Mouse (Mus musculus) hindbrain, embryonic 13.5 days (tissue): ENCODE measurements around the gene Trp53tg5. TPM values are rescaled to one million over a fixed set of nuclear protein-coding genes. Genes with fewer than 3 reads are reported as not detected.

Experiments
- ATAC-seq: fragments of 200-750 bp; cut with Nextera tagmentation; 2 replicates; pipeline ENCODE4 v1.8.0; 2017; ENCODE audit warnings: moderate TSS enrichment; ENCODE audit not compliant: low FRiP score
- H3K27ac ChIP-seq: fragments of 300-500 bp; sonication (generic); 2 replicates; pipeline ENCODE4 v1.5.1; 2015; ENCODE audit warnings: inconsistent platforms, mild to moderate bottlenecking, moderate library complexity
- H3K27me3 ChIP-seq: fragments of 300-500 bp; sonication (generic); 2 replicates; pipeline ENCODE4 v1.6.1; 2015; ENCODE audit warnings: mild to moderate bottlenecking, inconsistent platforms
- H3K36me3 ChIP-seq: fragments of 300-500 bp; sonication (generic); 2 replicates; pipeline ENCODE4 v1.6.1; 2015; ENCODE audit warnings: mild to moderate bottlenecking, inconsistent platforms
- H3K4me1 ChIP-seq: fragments of 300-500 bp; sonication (generic); replicated peaks from 2 replicates; pipeline ENCODE4 v1.6.1; 2015; ENCODE audit warnings: inconsistent platforms
- H3K4me2 ChIP-seq: fragments of 300-500 bp; sonication (generic); 2 replicates; pipeline ENCODE4 v1.6.1; 2015; ENCODE audit warnings: inconsistent platforms, mild to moderate bottlenecking, moderate library complexity
- H3K4me3 ChIP-seq: fragments of 300-500 bp; sonication (generic); 2 replicates; pipeline ENCODE4 v1.5.1; 2015; ENCODE audit warnings: mild to moderate bottlenecking, inconsistent platforms
- H3K9ac ChIP-seq: fragments of 300-500 bp; sonication (generic); 2 replicates; pipeline ENCODE4 v1.6.1; 2015; ENCODE audit warnings: mild to moderate bottlenecking, inconsistent platforms
- H3K9me3 ChIP-seq: fragments of 300-500 bp; sonication (generic); 2 replicates; pipeline ENCODE4 v1.6.1; 2016; ENCODE audit warnings: inconsistent platforms
- WGBS: fragments of 180-500 bp; shearing (Covaris S2); methylation state at CpG from one replicate; pipeline ENCODE4 v1.1.7; 2015; 5-methylcytosine and 5-hydroxymethylcytosine counted together
- polyA plus RNA-seq: library from polyadenylated mRNA; unstranded; fragments of >200 nt; fragmentation: Nextera tagmentation; extraction: Ambion mirVana; gene quantifications from 2 replicates; pipeline ENCODE4 v1.2.1, GENCODE M21; 2015

The Trp53tg5 gene
- polyA plus RNA-seq, 1 experiment from 2014 or later: 0.18 TPM

- 88% methylated on average over 9 of the region's 9 CpGs for WGBS
These were observed 40.1 kb downstream of the Trp53tg5 start for GRCm38 (mm10) chr2:164433278-164433895.

GRCm38 (mm10) chr2:164432541-164433191 is 40.9 kb downstream of the Trp53tg5 start:
- Histone ChIP-seq H3K9ac (no peak overlapping the region; the same call in 1 of the 2 replicates), H3K36me3 (no peaks in the 10 kb centered on the region), H3K4me2 (no peak overlapping the region), H3K27me3 (peaks cover 9% of the 10 kb centered on the region; the same call in 1 of the 2 replicates), H3K9me3 (no peaks in the 10 kb centered on the region), H3K4me1 (peaks cover 10% of the 10 kb centered on the region; the same call in 1 of the 2 replicates), H3K4me3 (no peak overlapping the region), H3K27ac (no peak overlapping the region)
- no peak for ATAC-seq
- 31% methylated on average over 22 of the region's 22 CpGs for WGBS

More at GRCm38 (mm10) chr2:164433278-164433895, 40.1 kb downstream of the Trp53tg5 start:
- H3K9me3 ChIP-seq: no peaks in the 10 kb centered on the region
- H3K4me2 ChIP-seq: no peak overlapping the region
- no peak for ATAC-seq
- H3K4me1 ChIP-seq: peaks cover 10% of the 10 kb centered on the region; the same call in 1 of the 2 replicates
- peaks cover 9% of the 10 kb centered on the region; the same call in 1 of the 2 replicates for H3K27me3 ChIP-seq
- H3K27ac ChIP-seq: no peak overlapping the region
- H3K36me3 ChIP-seq: no peaks in the 10 kb centered on the region
- H3K9ac ChIP-seq: no peak overlapping the region; the same call in 1 of the 2 replicates
- no peak overlapping the region for H3K4me3 ChIP-seq

- H3K27me3 ChIP-seq: peaks cover 9% of the 10 kb centered on the region; the same call in 1 of the 2 replicates
- no peak overlapping the region for H3K4me3 ChIP-seq
- no peak for ATAC-seq
- H3K9me3 ChIP-seq: no peaks in the 10 kb centered on the region
- H3K4me1 ChIP-seq: peaks cover 10% of the 10 kb centered on the region; the same call in 1 of the 2 replicates
- 65% methylated on average over 9 of the region's 9 CpGs for WGBS
- H3K9ac ChIP-seq: no peak overlapping the region
- no peak overlapping the region for H3K27ac ChIP-seq
- H3K4me2 ChIP-seq: no peak overlapping the region
- H3K36me3 ChIP-seq: no peaks in the 10 kb centered on the region
These were observed 41.7 kb downstream of the Trp53tg5 start for GRCm38 (mm10) chr2:164431676-164432465.

GRCm38 (mm10) chr2:164430697-164431096 is 42.8 kb downstream of the Trp53tg5 start:
- no peak overlapping the region for H3K27ac ChIP-seq
- H3K36me3 ChIP-seq: no peaks in the 10 kb centered on the region
- ATAC-seq: no peak
- peaks cover 9% of the 10 kb centered on the region; the same call in 1 of the 2 replicates for H3K27me3 ChIP-seq
- H3K9me3 ChIP-seq: no peaks in the 10 kb centered on the region
- no peak overlapping the region for H3K9ac ChIP-seq
- 17% methylated on average over 7 of the region's 7 CpGs for WGBS
- no peak overlapping the region for H3K4me3 ChIP-seq
- H3K4me1 ChIP-seq: peaks cover 10% of the 10 kb centered on the region; the same call in 1 of the 2 replicates
- no peak overlapping the region for H3K4me2 ChIP-seq

GRCm38 (mm10) chr2:164429881-164430615 is 43.5 kb downstream of the Trp53tg5 start:
- WGBS: 49% methylated on average over 15 of the region's 15 CpGs
- Histone ChIP-seq H3K36me3 (no peaks in the 10 kb centered on the region), H3K4me1 (peaks cover 10% of the 10 kb centered on the region; the same call in 1 of the 2 replicates), H3K4me3 (no peak overlapping the region), H3K4me2 (no peak overlapping the region), H3K9ac (no peak overlapping the region), H3K27me3 (peaks cover 9% of the 10 kb centered on the region; the same call in 1 of the 2 replicates), H3K27ac (no peak overlapping the region), H3K9me3 (no peaks in the 10 kb centered on the region)
- no peak for ATAC-seq

- Histone ChIP-seq H3K36me3 (no peaks in the 10 kb centered on the region), H3K4me2 (no peak overlapping the region), H3K27me3 (peaks cover 9% of the 10 kb centered on the region; the same call in 1 of the 2 replicates), H3K4me1 (peaks cover 10% of the 10 kb centered on the region; the same call in 1 of the 2 replicates), H3K4me3 (no peak overlapping the region), H3K9me3 (no peaks in the 10 kb centered on the region), H3K27ac (no peak overlapping the region), H3K9ac (no peak overlapping the region)
- 37% methylated on average over 5 of the region's 5 CpGs for WGBS
- ATAC-seq: no peak
These were observed 45.1 kb downstream of the Trp53tg5 start for GRCm38 (mm10) chr2:164428451-164428850.

- no peak for ATAC-seq
- Histone ChIP-seq H3K27me3 (peaks cover 9% of the 10 kb centered on the region; the same call in 1 of the 2 replicates), H3K4me1 (0 out of 2 replicates have a peak, but pooled peaks cover 3% of the 10 kb centered on the region), H3K4me2 (no peak overlapping the region), H3K27ac (no peak overlapping the region), H3K36me3 (no peaks in the 10 kb centered on the region), H3K9me3 (no peaks in the 10 kb centered on the region), H3K9ac (no peak overlapping the region), H3K4me3 (no peak overlapping the region)
- 87% methylated on average over 5 of the region's 5 CpGs for WGBS
These were observed 46.6 kb downstream of the Trp53tg5 start for GRCm38 (mm10) chr2:164426952-164427351.

GRCm38 (mm10) chr2:164426121-164426520 is 47.4 kb downstream of the Trp53tg5 start:
- Histone ChIP-seq H3K4me2 (no peak overlapping the region), H3K4me1 (no peaks in the 10 kb centered on the region), H3K9ac (no peak overlapping the region), H3K27me3 (peaks cover 8% of the 10 kb centered on the region; the same call in 1 of the 2 replicates), H3K9me3 (no peaks in the 10 kb centered on the region), H3K36me3 (no peaks in the 10 kb centered on the region), H3K4me3 (no peak overlapping the region), H3K27ac (no peak overlapping the region)
- ATAC-seq: no peak
- 30% methylated on average over 12 of the region's 12 CpGs for WGBS

GRCm38 (mm10) chr2:164425401-164425800 is 48.1 kb downstream of the Trp53tg5 start:
- Histone ChIP-seq H3K4me3 (no peak overlapping the region), H3K27ac (no peak overlapping the region), H3K4me1 (no peaks in the 10 kb centered on the region), H3K9ac (no peak overlapping the region), H3K36me3 (no peaks in the 10 kb centered on the region), H3K4me2 (no peak overlapping the region), H3K27me3 (peaks cover 6% of the 10 kb centered on the region; the same call in 1 of the 2 replicates), H3K9me3 (no peaks in the 10 kb centered on the region)
- no peak for ATAC-seq
- WGBS: 89% methylated on average over 5 of the region's 5 CpGs

GRCm38 (mm10) chr2:164424406-164424805 is 49.1 kb downstream of the Trp53tg5 start:
- no peaks in the 10 kb centered on the region for H3K4me1 ChIP-seq
- H3K4me2 ChIP-seq: no peak overlapping the region
- H3K4me3 ChIP-seq: no peak overlapping the region
- peaks cover 1% of the 10 kb centered on the region; the same call in 1 of the 2 replicates for H3K27me3 ChIP-seq
- WGBS: 91% methylated on average over 8 of the region's 8 CpGs
- H3K27ac ChIP-seq: no peak overlapping the region
- no peaks in the 10 kb centered on the region for H3K9me3 ChIP-seq
- H3K36me3 ChIP-seq: no peaks in the 10 kb centered on the region
- no peak for ATAC-seq
- no peak overlapping the region for H3K9ac ChIP-seq

- ATAC-seq: no peak
- WGBS: 86% methylated on average over 11 of the region's 11 CpGs
- Histone ChIP-seq H3K27me3 (peaks cover 4% of the 10 kb centered on the region; the same call in 1 of the 2 replicates), H3K27ac (no peak overlapping the region), H3K4me2 (no peak overlapping the region), H3K9ac (no peak overlapping the region), H3K4me1 (no peaks in the 10 kb centered on the region), H3K9me3 (no peaks in the 10 kb centered on the region), H3K4me3 (no peak overlapping the region), H3K36me3 (no peaks in the 10 kb centered on the region)
These were observed 50.1 kb downstream of the Trp53tg5 start for GRCm38 (mm10) chr2:164423464-164423863.
